13 mouse cellular contexts compared by ENCODE assay signal in genomic region chr2:171000165-171000564, GRCm38 (mm10).
"Had no signal": no experiment of that assay in that cellular context is flagged by ENCODE, and none has a peak within 500 bp of the region (broad histone marks: within the 10 kb centered on the region; RNA-seq: fewer than 3 reads in every experiment).

No protein-coding gene starts in this region.

- ATAC-seq: lung, postnatal 0 days had no signal

- H3K9me3 ChIP-seq: kidney, embryonic 15.5 days; limb, embryonic 10.5 days; liver, embryonic 15.5 days; stomach, embryonic 15.5 days had no signal

- H3K4me2 ChIP-seq: kidney, embryonic 15.5 days; liver, embryonic 11.5 days; liver, embryonic 15.5 days; stomach, embryonic 15.5 days had no signal

- H3K36me3 ChIP-seq: kidney, embryonic 15.5 days; limb, embryonic 10.5 days; liver, embryonic 15.5 days; stomach, embryonic 15.5 days had no signal

- H3K27me3 ChIP-seq: kidney, embryonic 15.5 days; liver, embryonic 15.5 days; stomach, embryonic 15.5 days had no signal

- H3K27ac ChIP-seq: kidney, embryonic 15.5 days; limb, embryonic 10.5 days; liver, embryonic 15.5 days; stomach, embryonic 15.5 days had no signal

- H3K4me1 ChIP-seq: kidney, embryonic 15.5 days; limb, embryonic 10.5 days; liver, embryonic 15.5 days; stomach, embryonic 15.5 days had no signal

- DNase-seq: kidney, adult 18-20 months; kidney, postnatal 14 days; layer of hippocampus, postnatal 36 days; lung, adult 2 months; lung, postnatal 36 days; right cerebral cortex, postnatal 14 days; thymus, postnatal 4 days had no signal

- H3K9ac ChIP-seq: kidney, embryonic 15.5 days; liver, embryonic 15.5 days; stomach, embryonic 15.5 days had no signal

- H3K4me3 ChIP-seq: kidney, embryonic 15.5 days; limb, embryonic 10.5 days; liver, embryonic 15.5 days; stomach, embryonic 15.5 days had no signal
